Mouse (Mus musculus) limb, embryonic 12.5 days (tissue): Measurements from ENCODE around the gene Plcl1. TPM values are rescaled to one million over a fixed set of nuclear protein-coding genes. Genes with fewer than 3 reads are reported as not detected.

ENCODE experiments used
- ATAC-seq: fragments of 200-750 bp; cut with Nextera tagmentation; 2 replicates; pipeline ENCODE4 v1.8.0; 2017; ENCODE audit warnings: low read depth, moderate TSS enrichment; ENCODE audit not compliant: insufficient number of reproducible peaks, insufficient read depth, low FRiP score, low TSS enrichment
- H3K27ac ChIP-seq: fragments of 300-500 bp; sonication (generic); 2 replicates; pipeline ENCODE4 v1.5.1; 2016; ENCODE audit warnings: mild to moderate bottlenecking, moderate library complexity
- H3K27me3 ChIP-seq: fragments of 300-500 bp; sonication (generic); 2 replicates; pipeline ENCODE4 v1.6.1; 2016; ENCODE audit warnings: mild to moderate bottlenecking, moderate library complexity
- H3K36me3 ChIP-seq: fragments of 300-500 bp; sonication (generic); 2 replicates; pipeline ENCODE4 v1.6.1; 2016; ENCODE audit warnings: mild to moderate bottlenecking, moderate library complexity
- H3K4me1 ChIP-seq: fragments of 300-500 bp; sonication (generic); replicated peaks from 2 replicates; pipeline ENCODE4 v1.6.1; 2016
- H3K4me2 ChIP-seq: fragments of 300-500 bp; sonication (generic); 2 replicates; pipeline ENCODE4 v1.6.1; 2016; ENCODE audit warnings: mild to moderate bottlenecking, moderate library complexity
- H3K4me3 ChIP-seq: fragments of 300-500 bp; sonication (generic); replicated peaks from 2 replicates; pipeline ENCODE4 v1.5.1; 2016; ENCODE audit warnings: mild to moderate bottlenecking
- H3K9ac ChIP-seq: fragments of 300-500 bp; sonication (generic); replicated peaks from 2 replicates; pipeline ENCODE4 v1.6.1; 2016; ENCODE audit warnings: mild to moderate bottlenecking, moderate library complexity
- H3K9me3 ChIP-seq: fragments of 300-500 bp; sonication (generic); 2 replicates; pipeline ENCODE4 v1.6.1; 2016; ENCODE audit warnings: mild to moderate bottlenecking, moderate library complexity
- WGBS: fragments of 180-500 bp; shearing (Covaris S2); methylation state at CpG from one replicate; pipeline ENCODE4 v1.1.7; 2016; 5-methylcytosine and 5-hydroxymethylcytosine counted together
- polyA plus RNA-seq: library from polyadenylated mRNA; unstranded; fragments of >200 nt; fragmentation: Nextera tagmentation; extraction: Ambion mirVana; gene quantifications from 2 replicates; pipeline ENCODE4 v1.2.1, GENCODE M21; 2016

Gene Plcl1
- polyA plus RNA-seq, 1 experiment from 2014 or later: 0.79 TPM

GRCm38 (mm10) chr1:55437095-55437494, 31.4 kb downstream of the Plcl1 start:
- no peaks in the 10 kb centered on the region; the same call in 1 of the 2 replicates for H3K4me1 ChIP-seq
- no peaks in the 10 kb centered on the region for H3K9me3 ChIP-seq
- H3K27ac ChIP-seq: no peak overlapping the region
- 84% methylated on average over 8 of the region's 8 CpGs for WGBS
- H3K4me3 ChIP-seq: no peak overlapping the region
- no peak overlapping the region for H3K9ac ChIP-seq
- peaks cover 4% of the 10 kb centered on the region; the same call in 1 of the 2 replicates for H3K27me3 ChIP-seq
- H3K36me3 ChIP-seq: no peaks in the 10 kb centered on the region
- no peak overlapping the region for H3K4me2 ChIP-seq
- ATAC-seq: no peak

- Histone ChIP-seq H3K9ac (no peak overlapping the region), H3K9me3 (no peaks in the 10 kb centered on the region), H3K4me3 (no peak overlapping the region), H3K27ac (no peak overlapping the region), H3K4me1 (no peaks in the 10 kb centered on the region; the same call in 1 of the 2 replicates), H3K4me2 (no peak overlapping the region), H3K27me3 (peaks cover 4% of the 10 kb centered on the region; the same call in 1 of the 2 replicates), H3K36me3 (no peaks in the 10 kb centered on the region)
- no peak for ATAC-seq
- 86% methylated on average over 4 of the region's 4 CpGs for WGBS
Measured at GRCm38 (mm10) chr1:55438617-55439016, 32.9 kb downstream of the Plcl1 start.

GRCm38 (mm10) chr1:55445043-55445688, 39.4 kb downstream of the Plcl1 start:
- Histone ChIP-seq H3K9me3 (no peaks in the 10 kb centered on the region), H3K36me3 (no peaks in the 10 kb centered on the region), H3K4me1 (no peaks in the 10 kb centered on the region), H3K27ac (no peak overlapping the region), H3K27me3 (no peaks in the 10 kb centered on the region), H3K4me3 (no peak overlapping the region), H3K9ac (no peak overlapping the region), H3K4me2 (no peak overlapping the region)
- ATAC-seq: no peak
- 88% methylated on average over 6 of the region's 6 CpGs for WGBS

GRCm38 (mm10) chr1:55445689-55446044, 39.9 kb downstream of the Plcl1 start:
- Histone ChIP-seq H3K9me3 (no peaks in the 10 kb centered on the region), H3K4me3 (no peak overlapping the region), H3K4me2 (no peak overlapping the region), H3K27ac (no peak overlapping the region), H3K4me1 (no peaks in the 10 kb centered on the region), H3K9ac (no peak overlapping the region), H3K36me3 (no peaks in the 10 kb centered on the region), H3K27me3 (no peaks in the 10 kb centered on the region)
- ATAC-seq: no peak
- 66% methylated on average over 3 of the region's 3 CpGs for WGBS

GRCm38 (mm10) chr1:55446273-55446672, 40.6 kb downstream of the Plcl1 start:
- H3K4me2 ChIP-seq: no peak overlapping the region
- H3K9ac ChIP-seq: no peak overlapping the region
- H3K4me3 ChIP-seq: no peak overlapping the region
- no peaks in the 10 kb centered on the region for H3K36me3 ChIP-seq
- WGBS: 90% methylated on average over 5 of the region's 5 CpGs
- no peaks in the 10 kb centered on the region for H3K4me1 ChIP-seq
- H3K27ac ChIP-seq: no peak overlapping the region
- no peak for ATAC-seq
- H3K27me3 ChIP-seq: no peaks in the 10 kb centered on the region
- no peaks in the 10 kb centered on the region for H3K9me3 ChIP-seq

GRCm38 (mm10) chr1:55446876-55447275, 41.2 kb downstream of the Plcl1 start:
- Histone ChIP-seq H3K4me3 (no peak overlapping the region), H3K27ac (no peak overlapping the region), H3K4me1 (no peaks in the 10 kb centered on the region), H3K4me2 (no peak overlapping the region), H3K9me3 (no peaks in the 10 kb centered on the region), H3K9ac (no peak overlapping the region), H3K36me3 (no peaks in the 10 kb centered on the region), H3K27me3 (no peaks in the 10 kb centered on the region)
- 67% methylated on average over 2 of the region's 2 CpGs for WGBS
- ATAC-seq: no peak

GRCm38 (mm10) chr1:55447661-55448060, 41.9 kb downstream of the Plcl1 start:
- no peaks in the 10 kb centered on the region for H3K4me1 ChIP-seq
- no peak overlapping the region for H3K27ac ChIP-seq
- no peak overlapping the region for H3K4me2 ChIP-seq
- 87% methylated on average over 2 of the region's 2 CpGs for WGBS
- H3K9me3 ChIP-seq: no peaks in the 10 kb centered on the region
- no peak overlapping the region for H3K9ac ChIP-seq
- no peaks in the 10 kb centered on the region for H3K27me3 ChIP-seq
- H3K4me3 ChIP-seq: no peak overlapping the region
- ATAC-seq: no peak
- no peaks in the 10 kb centered on the region for H3K36me3 ChIP-seq

GRCm38 (mm10) chr1:55448104-55448503, 42.4 kb downstream of the Plcl1 start:
- WGBS: 91% methylated on average over 1 of the region's 1 CpGs
- Histone ChIP-seq H3K4me3 (no peak overlapping the region), H3K27me3 (no peaks in the 10 kb centered on the region), H3K4me1 (no peaks in the 10 kb centered on the region), H3K27ac (no peak overlapping the region), H3K9me3 (no peaks in the 10 kb centered on the region), H3K36me3 (no peaks in the 10 kb centered on the region), H3K4me2 (no peak overlapping the region), H3K9ac (no peak overlapping the region)
- no peak for ATAC-seq

- Histone ChIP-seq H3K27me3 (no peaks in the 10 kb centered on the region), H3K4me2 (no peak overlapping the region), H3K9ac (no peak overlapping the region), H3K27ac (no peak overlapping the region), H3K4me3 (no peak overlapping the region), H3K36me3 (no peaks in the 10 kb centered on the region), H3K9me3 (no peaks in the 10 kb centered on the region), H3K4me1 (no peaks in the 10 kb centered on the region)
- ATAC-seq: no peak
- 83% methylated on average over 3 of the region's 3 CpGs for whole genome bisulfite sequencing
Measured at GRCm38 (mm10) chr1:55449779-55450178, 44.1 kb downstream of the Plcl1 start.

- Histone ChIP-seq H3K36me3 (no peaks in the 10 kb centered on the region), H3K4me1 (no peaks in the 10 kb centered on the region), H3K4me2 (no peak overlapping the region), H3K9ac (no peak overlapping the region), H3K4me3 (no peak overlapping the region), H3K27me3 (no peaks in the 10 kb centered on the region), H3K9me3 (no peaks in the 10 kb centered on the region), H3K27ac (no peak overlapping the region)
- WGBS: 73% methylated on average over 5 of the region's 5 CpGs
- ATAC-seq: no peak
Measured at GRCm38 (mm10) chr1:55454119-55454518, 48.4 kb downstream of the Plcl1 start.

- Histone ChIP-seq H3K4me3 (no peak overlapping the region), H3K9ac (no peak overlapping the region), H3K36me3 (no peaks in the 10 kb centered on the region), H3K4me1 (no peaks in the 10 kb centered on the region), H3K27ac (no peak overlapping the region), H3K9me3 (no peaks in the 10 kb centered on the region), H3K4me2 (no peak overlapping the region), H3K27me3 (no peaks in the 10 kb centered on the region)
- 83% methylated on average over 5 of the region's 5 CpGs for WGBS
- no peak for ATAC-seq
Measured at GRCm38 (mm10) chr1:55462301-55462700, 56.6 kb downstream of the Plcl1 start.

GRCm38 (mm10) chr1:55473756-55474155, 68.0 kb downstream of the Plcl1 start:
- Histone ChIP-seq H3K4me2 (no peak overlapping the region), H3K27me3 (no peaks in the 10 kb centered on the region), H3K27ac (no peak overlapping the region), H3K36me3 (no peaks in the 10 kb centered on the region), H3K4me3 (no peak overlapping the region), H3K9ac (no peak overlapping the region), H3K4me1 (no peaks in the 10 kb centered on the region), H3K9me3 (no peaks in the 10 kb centered on the region)
- no peak for ATAC-seq
- 89% methylated on average over 9 of the region's 9 CpGs for WGBS
